Mouse (Mus musculus): Measurements from ENCODE around the gene Eya4. TPM values are rescaled to one million over a fixed set of nuclear protein-coding genes. Genes with fewer than 3 reads are reported as not detected.

Gene Eya4
- 3.3 TPM for polyA plus RNA-seq (2014; fragmentation: Illumina TruSeq; extraction: RNeasy Lipid Tissue Mini Kit (QIAGEN cat#74804); ENCODE audit: low read depth, low replicate concordance)

DNA sequence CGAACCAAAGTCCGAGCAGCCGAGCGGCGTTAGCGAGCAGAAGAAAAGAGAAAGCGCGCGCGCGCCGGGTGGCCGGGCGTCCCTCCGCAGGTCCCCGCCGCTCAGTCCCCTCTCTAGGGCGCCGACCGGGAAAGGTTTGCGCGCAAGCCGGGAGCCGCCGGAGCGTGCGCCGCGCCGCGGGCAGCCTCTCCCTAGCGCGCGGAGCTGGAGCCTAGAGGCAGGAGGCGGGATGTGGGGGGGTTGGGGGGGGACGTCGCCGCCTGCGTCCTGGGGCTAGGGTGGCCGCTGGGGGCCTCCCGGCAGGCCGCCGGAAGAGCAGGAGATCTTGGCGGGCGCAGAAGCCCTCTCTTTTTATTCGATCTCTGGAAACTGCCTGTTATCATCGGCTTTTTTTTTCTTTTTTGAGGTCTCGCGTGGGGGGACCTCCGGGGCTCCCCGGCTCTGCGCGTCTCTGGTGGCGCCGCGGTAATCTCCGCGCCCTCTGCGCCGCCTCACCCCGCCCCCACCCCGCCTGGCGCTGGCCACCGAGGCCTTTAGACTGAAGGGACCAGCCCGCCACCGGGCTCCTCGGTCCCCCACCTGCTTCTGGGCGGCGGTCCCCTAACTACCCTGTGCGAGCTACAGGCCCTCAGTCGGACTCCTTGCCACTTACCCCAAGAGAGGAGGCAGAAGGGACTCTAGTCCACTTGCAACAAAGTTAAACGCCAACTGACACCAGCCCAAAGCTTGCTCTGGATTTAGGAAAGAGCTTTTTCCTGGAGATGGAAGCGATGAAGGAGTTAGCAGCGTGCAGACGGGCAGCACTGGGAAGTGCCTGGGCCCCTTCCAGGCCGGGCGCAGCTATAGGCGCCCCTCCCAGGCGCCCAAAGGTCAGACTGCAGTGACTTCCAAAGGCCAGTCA, at the start of gene Eya4:
Eya4 (minus strand) TSS at position 776 of the 901 bp plus-strand sequence.

All from adrenal gland, adult 10 weeks (tissue).